In the genomic region with DNA sequence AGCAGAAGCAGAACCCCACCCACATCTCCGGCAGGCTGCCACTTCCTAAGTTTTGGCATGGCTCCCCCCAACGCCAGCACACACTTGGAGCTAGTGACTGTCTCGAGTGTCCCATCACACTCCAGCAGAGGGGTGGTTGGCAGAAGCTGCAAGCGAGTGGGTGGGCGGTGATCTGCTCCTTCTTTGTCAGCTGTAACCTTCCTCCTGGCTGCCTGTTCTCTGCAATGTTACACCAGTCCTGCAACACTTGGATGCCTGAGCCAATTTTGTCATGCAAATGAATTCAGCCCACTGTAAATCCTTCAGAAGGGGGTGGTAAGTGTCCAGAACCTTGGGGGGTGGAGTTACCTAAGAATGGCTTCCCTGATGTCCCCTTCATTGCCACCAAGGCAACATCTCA, we compare ENCODE assay signal across 14 mouse cellular contexts.
DNase-seq lines count a peak whose midpoint lies in the region; ATAC-seq and TF ChIP-seq lines count a peak whose summit lies in the region.
"Had no signal": no experiment of that assay in that cellular context is flagged by ENCODE, and none has a peak within 500 bp of the region (broad histone marks: within the 10 kb centered on the region; RNA-seq: fewer than 3 reads in every experiment).

No protein-coding gene starts in this region.

- TF ChIP-seq CTCF in hindbrain, postnatal 0 days (IDR thresholded peaks at IDR 0.05; ENCODE audit: low read depth), result no peak

- no peaks in the 10 kb centered on the region for H3K36me3 ChIP-seq in hindbrain, postnatal 0 days (ENCODE audit: insufficient read depth, low read length)
- H3K36me3 ChIP-seq: embryonic facial prominence, embryonic 12.5 days; intestine, embryonic 15.5 days; limb, embryonic 10.5 days had no signal

- H3K4me2 ChIP-seq in hindbrain, postnatal 0 days (ENCODE audit: low read depth, low read length), result no peak overlapping the region
- H3K4me2 ChIP-seq: embryonic facial prominence, embryonic 12.5 days; intestine, embryonic 15.5 days had no signal

- DNase-seq in right cerebral cortex, adult 18-20 months, result peak; percentile 91
- no peak for DNase-seq in right cerebral cortex, postnatal 4 days
- DNase-seq in frontal cortex, postnatal 36 days (ENCODE audit: low spot score in 2 of 2), result peak; percentile 84 to 89
- peak; percentile 69 to 90 for DNase-seq in left cerebral cortex, adult 9 months (ENCODE audit: low spot score in 2 of 2)
- no peak for DNase-seq in hindbrain, postnatal 0 days (ENCODE audit: low spot score)
- no peak for DNase-seq in thymus, adult 18-20 months
- no peak for DNase-seq in heart, postnatal 10 days
- DNase-seq in cerebellum, postnatal 25 days, result no peak
- DNase-seq: cerebellum, adult 8-10 months; heart, postnatal 4 days; liver, postnatal 0 days had no signal

- no peak overlapping the region for H3K9ac ChIP-seq in hindbrain, postnatal 0 days (replicated peaks; ENCODE audit: low read length)
- H3K9ac ChIP-seq: embryonic facial prominence, embryonic 12.5 days; intestine, embryonic 15.5 days; liver, postnatal 0 days had no signal

- no peaks in the 10 kb centered on the region; the same call in 1 of the 2 replicates for H3K27me3 ChIP-seq in hindbrain, postnatal 0 days (ENCODE audit: insufficient read depth, low read length)

- no peaks in the 10 kb centered on the region for H3K9me3 ChIP-seq in hindbrain, postnatal 0 days (ENCODE audit: low read length)
- H3K9me3 ChIP-seq: embryonic facial prominence, embryonic 12.5 days; intestine, embryonic 15.5 days; limb, embryonic 10.5 days had no signal

- WGBS in hindbrain, postnatal 0 days, result 23% methylated on average over 5 of the region's 5 CpGs

- no peak for ATAC-seq in hindbrain, postnatal 0 days
- ATAC-seq: intestine, embryonic 15.5 days; liver, postnatal 0 days had no signal

- H3K4me3 ChIP-seq in hindbrain, postnatal 0 days (ENCODE audit: low read length), result no peak overlapping the region
- H3K4me3 ChIP-seq: embryonic facial prominence, embryonic 12.5 days; intestine, embryonic 15.5 days; limb, embryonic 10.5 days had no signal

- 0 out of 2 replicates have a peak, but pooled peaks cover 5% of the 10 kb centered on the region for H3K4me1 ChIP-seq in hindbrain, postnatal 0 days (ENCODE audit: insufficient read depth, low read length)

- intact Hi-C loops in heart, postnatal 10 days (cut with DNase I), result no loop called here

- no peak overlapping the region for H3K27ac ChIP-seq in hindbrain, postnatal 0 days
- H3K27ac ChIP-seq: embryonic facial prominence, embryonic 12.5 days; intestine, embryonic 15.5 days; limb, embryonic 10.5 days had no signal

Comparison
In these comparisons a context has a peak if more than half of its experiments do, and no peak if none do; other contexts are left out.
1. DNase-seq: peak in right cerebral cortex, adult 18-20 months (single experiment), frontal cortex, postnatal 36 days (2 of 2) and left cerebral cortex, adult 9 months (2 of 2); none in right cerebral cortex, postnatal 4 days (single experiment), hindbrain, postnatal 0 days (single experiment), thymus, adult 18-20 months (0 of 2), heart, postnatal 10 days (0 of 2) and cerebellum, postnatal 25 days (0 of 2).